Mouse (Mus musculus): ENCODE measurements around the gene Gm20388. TPM values are rescaled to one million over a fixed set of nuclear protein-coding genes. Genes with fewer than 3 reads are reported as not detected.
A peak's percentile ranks its signal among the peaks of the same experiment; 100 is the strongest.

Gene Gm20388
- total and polyA plus RNA-seq, 2 experiments from 2014 or later, result 51.3 TPM; not detected in 1

- DNase-seq, result no peak
- no peak overlapping the region for H3K4me3 ChIP-seq (ENCODE audit: low read depth, low read length)
- no peak overlapping the region for H3K27ac ChIP-seq (ENCODE audit: low read depth, low read length)
- H3K36me3 ChIP-seq (ENCODE audit: insufficient read depth), result no peaks in the 10 kb centered on the region
- H3K4me1 ChIP-seq (ENCODE audit: insufficient read depth), result no peaks in the 10 kb centered on the region
- no peak for ATAC-seq
- no peak for TF ChIP-seq CTCF (IDR thresholded peaks at IDR 0.05; ENCODE audit: low read depth)
- no peak overlapping the region for H3K4me2 ChIP-seq (ENCODE audit: low read depth)
- H3K27me3 ChIP-seq (ENCODE audit: insufficient read depth, low read length), result no peaks in the 10 kb centered on the region
- H3K9ac ChIP-seq, result no peak overlapping the region
- no peaks in the 10 kb centered on the region for H3K9me3 ChIP-seq (ENCODE audit: low read length)
- WGBS, result 67% methylated on average over 19 of the region's 19 CpGs
Observed at GRCm38 (mm10) chr8:121043719-121044440, 1133.2 kb downstream of the Gm20388 start.

GRCm38 (mm10) chr8:121047441-121047840, 1136.8 kb downstream of the Gm20388 start:
- Histone ChIP-seq H3K9me3 (ENCODE audit: low read length) (no peaks in the 10 kb centered on the region), H3K27me3 (ENCODE audit: insufficient read depth, low read length) (no peaks in the 10 kb centered on the region), H3K4me2 (ENCODE audit: low read depth) (no peak overlapping the region), H3K4me1 (ENCODE audit: insufficient read depth) (no peaks in the 10 kb centered on the region), H3K27ac (ENCODE audit: low read depth, low read length) (no peak overlapping the region), H3K9ac (no peak overlapping the region), H3K4me3 (ENCODE audit: low read depth, low read length) (no peak overlapping the region), H3K36me3 (ENCODE audit: insufficient read depth) (no peaks in the 10 kb centered on the region)
- WGBS, result 73% methylated on average over 9 of the region's 9 CpGs
- ATAC-seq (no peak), DNase-seq (no peak)
- no peak for TF ChIP-seq CTCF (IDR thresholded peaks at IDR 0.05; ENCODE audit: low read depth)

- WGBS, result 73% methylated on average over 9 of the region's 9 CpGs
- Histone ChIP-seq H3K27ac (ENCODE audit: low read depth, low read length) (no peak overlapping the region; the same call in 1 of the 2 replicates), H3K36me3 (ENCODE audit: insufficient read depth) (no peaks in the 10 kb centered on the region), H3K4me1 (ENCODE audit: insufficient read depth) (peaks cover 9% of the 10 kb centered on the region; the same call in 1 of the 2 replicates), H3K9ac (no peak overlapping the region), H3K27me3 (ENCODE audit: insufficient read depth, low read length) (no peaks in the 10 kb centered on the region), H3K4me3 (ENCODE audit: low read depth, low read length) (no peak overlapping the region), H3K4me2 (ENCODE audit: low read depth) (no peak overlapping the region), H3K9me3 (ENCODE audit: low read length) (no peaks in the 10 kb centered on the region)
- ATAC-seq (no peak), DNase-seq (no peak)
- no peak for TF ChIP-seq CTCF (IDR thresholded peaks at IDR 0.05; ENCODE audit: low read depth)
Observed at GRCm38 (mm10) chr8:121058081-121058480, 1147.4 kb downstream of the Gm20388 start.

- peak; percentile 86 for DNase-seq
- Histone ChIP-seq H3K4me2 (ENCODE audit: low read depth) (peak overlapping the region; percentile 19), H3K9ac (no peak overlapping the region), H3K27ac (ENCODE audit: low read depth, low read length) (peak overlapping the region; percentile 69), H3K4me1 (ENCODE audit: insufficient read depth) (peaks cover 9% of the 10 kb centered on the region; the same call in 1 of the 2 replicates), H3K27me3 (ENCODE audit: insufficient read depth, low read length) (no peaks in the 10 kb centered on the region), H3K36me3 (ENCODE audit: insufficient read depth) (no peaks in the 10 kb centered on the region), H3K9me3 (ENCODE audit: low read length) (no peaks in the 10 kb centered on the region), H3K4me3 (ENCODE audit: low read depth, low read length) (no peak overlapping the region)
- no peak for TF ChIP-seq CTCF (IDR thresholded peaks at IDR 0.05; ENCODE audit: low read depth)
- 41% methylated on average over 7 of the region's 7 CpGs for WGBS
- peak; percentile 95 for ATAC-seq
Observed at GRCm38 (mm10) chr8:121059098-121059497, 1148.5 kb downstream of the Gm20388 start.

- Histone ChIP-seq H3K27me3 (ENCODE audit: insufficient read depth, low read length) (no peaks in the 10 kb centered on the region), H3K27ac (ENCODE audit: low read depth, low read length) (peak overlapping the region; percentile 60), H3K4me2 (ENCODE audit: low read depth) (no peak overlapping the region), H3K9me3 (ENCODE audit: low read length) (no peaks in the 10 kb centered on the region), H3K4me1 (ENCODE audit: insufficient read depth) (peaks cover 9% of the 10 kb centered on the region; the same call in 1 of the 2 replicates), H3K9ac (no peak overlapping the region), H3K36me3 (ENCODE audit: insufficient read depth) (no peaks in the 10 kb centered on the region), H3K4me3 (ENCODE audit: low read depth, low read length) (no peak overlapping the region)
- ATAC-seq (peak; percentile 11; the same call in 1 of the 2 replicates), DNase-seq (peak; percentile 73)
- WGBS, result 64% methylated on average over 6 of the region's 6 CpGs
- no peak for TF ChIP-seq CTCF (IDR thresholded peaks at IDR 0.05; ENCODE audit: low read depth)
Observed at GRCm38 (mm10) chr8:121062521-121062920, 1151.9 kb downstream of the Gm20388 start.

- ATAC-seq (no peak), DNase-seq (no peak)
- TF ChIP-seq CTCF (IDR thresholded peaks at IDR 0.05; ENCODE audit: low read depth), result no peak
- peaks cover 4% of the 10 kb centered on the region; the same call in 1 of the 2 replicates for H3K4me1 ChIP-seq (ENCODE audit: insufficient read depth)
- 23% methylated on average over 13 of the region's 13 CpGs for whole genome bisulfite sequencing
- H3K27ac ChIP-seq (ENCODE audit: low read depth, low read length), result no peak overlapping the region
- no peaks in the 10 kb centered on the region for H3K36me3 ChIP-seq (ENCODE audit: insufficient read depth)
- no peaks in the 10 kb centered on the region for H3K27me3 ChIP-seq (ENCODE audit: insufficient read depth, low read length)
- H3K9me3 ChIP-seq (ENCODE audit: low read length), result no peaks in the 10 kb centered on the region
- H3K4me3 ChIP-seq (ENCODE audit: low read depth, low read length), result no peak overlapping the region
- H3K9ac ChIP-seq, result no peak overlapping the region
- no peak overlapping the region for H3K4me2 ChIP-seq (ENCODE audit: low read depth)
Observed at GRCm38 (mm10) chr8:121063649-121064048, 1153.0 kb downstream of the Gm20388 start.

GRCm38 (mm10) chr8:121071454-121071853, 1160.8 kb downstream of the Gm20388 start:
- Histone ChIP-seq H3K4me1 (ENCODE audit: insufficient read depth) (no peaks in the 10 kb centered on the region), H3K4me2 (ENCODE audit: low read depth) (no peak overlapping the region), H3K27me3 (ENCODE audit: insufficient read depth, low read length) (peaks cover 69% of the 10 kb centered on the region), H3K9me3 (ENCODE audit: low read length) (no peaks in the 10 kb centered on the region; the same call in 1 of the 2 replicates), H3K27ac (ENCODE audit: low read depth, low read length) (no peak overlapping the region), H3K36me3 (ENCODE audit: insufficient read depth) (no peaks in the 10 kb centered on the region), H3K9ac (no peak overlapping the region), H3K4me3 (ENCODE audit: low read depth, low read length) (no peak overlapping the region)
- DNase-seq (no peak), ATAC-seq (peak; percentile 50; the same call in 1 of the 2 replicates)
- TF ChIP-seq CTCF (IDR thresholded peaks at IDR 0.05; ENCODE audit: low read depth), result peak; percentile 67
- WGBS, result 3% methylated on average over 12 of the region's 12 CpGs

Data from forebrain, postnatal 0 days (tissue).